7 mouse cellular contexts compared by ENCODE assay signal in genomic region chr5:135725391-135725841, GRCm38 (mm10). TPM values are rescaled to one million over a fixed set of nuclear protein-coding genes. Genes with fewer than 3 reads are reported as not detected.
DNase-seq lines count a peak whose midpoint lies in the region; ATAC-seq and TF ChIP-seq lines count a peak whose summit lies in the region.

No protein-coding gene starts in this region.

- DNase-seq in Muller cell, postnatal 12 days (ENCODE audit: inconsistent ontology term) = peak; percentile 67
- peak; percentile 96 for DNase-seq in brain, embryonic 14.5 days (ENCODE audit: low read depth)
- DNase-seq in heart, adult 2 months = peak; percentile 64 to 71
- DNase-seq in kidney, postnatal 10 days = peak; percentile 60
- no peak for DNase-seq in cerebellum, adult 18-20 months

- H3K4me2 ChIP-seq in midbrain, embryonic 12.5 days (replicated peaks) = peak overlapping the region; percentile 61

- peak overlapping the region; percentile 44 for H3K27ac ChIP-seq in heart, adult 2 months
- peak overlapping the region; percentile 94 for H3K27ac ChIP-seq in midbrain, embryonic 12.5 days (replicated peaks)

- 0 out of 2 replicates have a peak, but pooled peaks have one; percentile 6 for TF ChIP-seq EP300 in heart, adult 2 months (IDR thresholded peaks at IDR 0.05; ENCODE audit: insufficient read depth, low read depth, low read length)

- H3K79me2 ChIP-seq in heart, adult 2 months (replicated peaks; ENCODE audit: control insufficient read depth, insufficient read depth, low read length) = no peaks in the 10 kb centered on the region

- no peak overlapping the region for H3K4me3 ChIP-seq in heart, adult 2 months
- H3K4me3 ChIP-seq in midbrain, embryonic 12.5 days = peak overlapping the region; percentile 35

- no peaks in the 10 kb centered on the region for H3K27me3 ChIP-seq in heart, adult 2 months (ENCODE audit: control insufficient read depth, insufficient read depth, low read length)
- H3K27me3 ChIP-seq in midbrain, embryonic 12.5 days = no peaks in the 10 kb centered on the region

- no peak overlapping the region for H3K9ac ChIP-seq in heart, adult 2 months (ENCODE audit: low read depth, low read length)
- peak overlapping the region; percentile 63 for H3K9ac ChIP-seq in midbrain, embryonic 12.5 days (replicated peaks)

- intact Hi-C loops in heart, adult 2 months (cut with DNase I) = no loop called here

- WGBS in heart, adult 2 months = 50% methylated on average over 8 of the region's 8 CpGs
- WGBS in midbrain, embryonic 12.5 days = 4% methylated on average over 8 of the region's 8 CpGs

- H3K4me1 ChIP-seq in heart, adult 2 months (ENCODE audit: control insufficient read depth, insufficient read depth, low read length) = peaks cover 20% of the 10 kb centered on the region
- H3K4me1 ChIP-seq in midbrain, embryonic 12.5 days = peaks cover 44% of the 10 kb centered on the region

- H3K36me3 ChIP-seq in heart, adult 2 months (ENCODE audit: control insufficient read depth, insufficient read depth, low read length) = peaks cover 2% of the 10 kb centered on the region
- H3K36me3 ChIP-seq in midbrain, embryonic 12.5 days = peaks cover 32% of the 10 kb centered on the region

- peak; percentile 17; the same call in 1 of the 2 replicates for TF ChIP-seq POLR2A in brain, embryonic 14.5 days (IDR thresholded peaks at IDR 0.05; ENCODE audit: borderline replicate concordance, extremely low read depth, insufficient read depth, insufficient read length, poor library complexity, severe bottlenecking)
- no peak for TF ChIP-seq POLR2A in heart, adult 2 months (IDR thresholded peaks at IDR 0.05; ENCODE audit: insufficient read depth, low read depth, low read length)

- no peaks in the 10 kb centered on the region for H3K9me3 ChIP-seq in midbrain, embryonic 12.5 days

- no peak for TF ChIP-seq CTCF in brain, embryonic 14.5 days (IDR thresholded peaks at IDR 0.05; ENCODE audit: borderline replicate concordance, extremely low read depth, insufficient read depth, insufficient read length)
- TF ChIP-seq CTCF in heart, adult 2 months (IDR thresholded peaks at IDR 0.05) = no peak

- ATAC-seq in midbrain, embryonic 12.5 days (ENCODE audit: low FRiP score, low read depth) = peak; percentile 94
- ATAC-seq in megakaryocyte, adult 5-6 weeks (ENCODE audit: poor library complexity, severe bottlenecking) = no peak

RNA-seq across cellular contexts. Expression of gene Tmem120a, which starts 18.8 kb away (rescaled TPM):
- polyA plus RNA-seq in brain, embryonic 14.5 days (2012; rRNA removed) = 36.9 and 39.3 TPM in 2 replicates
- 10 to 100 TPM; 13.6 to 19.3 TPM for total RNA-seq in heart, adult 2 months (2021)
- polyA plus RNA-seq in heart, adult 2 months (2012; rRNA removed) = 18.5 and 27.3 TPM in 2 replicates
- polyA plus RNA-seq in midbrain, embryonic 12.5 days (2016; fragmentation: Nextera tagmentation; extraction: Ambion mirVana) = 58.3 and 65.3 TPM in 2 replicates
- total RNA-seq in megakaryocyte, adult 5-6 weeks (2015) = 18.1 and 20.9 TPM in 2 replicates
- total RNA-seq in megakaryocyte, adult 5-6 weeks (2017) = 15.1 and 19.1 TPM in 2 replicates

RNA-seq across cellular contexts. Expression of gene Styxl1, which starts 52.8 kb away (rescaled TPM):
- polyA plus RNA-seq in brain, embryonic 14.5 days (2012; rRNA removed) = 0.08 and 0.15 TPM in 2 replicates
- not detected for total RNA-seq in heart, adult 2 months (2021)
- 0.20 TPM in 1 of 2 replicates, not detected in the other for polyA plus RNA-seq in heart, adult 2 months (2012; rRNA removed)
- polyA plus RNA-seq in midbrain, embryonic 12.5 days (2016; fragmentation: Nextera tagmentation; extraction: Ambion mirVana) = 0.18 and 0.64 TPM in 2 replicates
- 0.25 TPM in 1 of 2 replicates, not detected in the other for total RNA-seq in megakaryocyte, adult 5-6 weeks (2015)
- 0.18 TPM in 1 of 2 replicates, not detected in the other for total RNA-seq in megakaryocyte, adult 5-6 weeks (2017)

RNA-seq across cellular contexts. Expression of gene Mdh2, which starts 52.9 kb away (rescaled TPM):
- polyA plus RNA-seq in brain, embryonic 14.5 days (2012; rRNA removed) = 476 and 499 TPM in 2 replicates
- 1,000 to 10,000 TPM; 1,645 to 1,928 TPM for total RNA-seq in heart, adult 2 months (2021)
- 2,909 and 3,459 TPM in 2 replicates for polyA plus RNA-seq in heart, adult 2 months (2012; rRNA removed)
- 526 and 540 TPM in 2 replicates for polyA plus RNA-seq in midbrain, embryonic 12.5 days (2016; fragmentation: Nextera tagmentation; extraction: Ambion mirVana)
- total RNA-seq in megakaryocyte, adult 5-6 weeks (2015) = 240 and 251 TPM in 2 replicates
- total RNA-seq in megakaryocyte, adult 5-6 weeks (2017) = 111 and 129 TPM in 2 replicates

RNA-seq across cellular contexts. Expression of gene Por, which starts 55.6 kb away (rescaled TPM):
- polyA plus RNA-seq in brain, embryonic 14.5 days (2012; rRNA removed) = 145 and 162 TPM in 2 replicates
- total RNA-seq in heart, adult 2 months (2021) = 10 to 100 TPM; 63.0 to 77.4 TPM
- polyA plus RNA-seq in heart, adult 2 months (2012; rRNA removed) = 76.7 and 93.6 TPM in 2 replicates
- 141 and 145 TPM in 2 replicates for polyA plus RNA-seq in midbrain, embryonic 12.5 days (2016; fragmentation: Nextera tagmentation; extraction: Ambion mirVana)
- 29.6 and 31.1 TPM in 2 replicates for total RNA-seq in megakaryocyte, adult 5-6 weeks (2015)
- total RNA-seq in megakaryocyte, adult 5-6 weeks (2017) = 45.9 and 49.7 TPM in 2 replicates

Comparison
In these comparisons a context has a peak if more than half of its experiments do, and no peak if none do; other contexts are left out.
1. DNase-seq: peak in Muller cell, postnatal 12 days (single experiment), brain, embryonic 14.5 days (single experiment), heart, adult 2 months (2 of 2) and kidney, postnatal 10 days (single experiment); none in cerebellum, adult 18-20 months (0 of 2).